In the genomic region with DNA sequence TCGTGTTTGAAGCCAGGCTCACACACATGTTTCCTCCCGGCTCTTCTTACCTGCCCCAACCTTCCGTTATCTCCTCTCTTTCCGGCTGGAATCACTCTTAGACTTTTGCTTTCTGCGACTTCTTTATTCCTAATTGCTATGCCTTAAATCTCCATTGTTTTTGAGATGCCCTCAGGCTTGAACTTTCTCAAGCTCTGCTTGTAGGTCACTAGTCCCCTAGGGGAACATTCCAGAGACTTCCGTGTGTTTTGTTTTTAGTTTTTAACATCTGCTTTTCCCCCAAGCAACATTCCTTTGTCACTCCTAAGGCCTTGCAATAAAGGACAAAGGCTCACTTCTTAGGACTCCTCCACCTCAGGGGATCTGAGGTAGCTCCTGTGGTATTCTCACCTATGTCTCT, we compare ENCODE assay signal across 28 mouse cellular contexts. TPM values are rescaled to one million over a fixed set of nuclear protein-coding genes. Genes with fewer than 3 reads are reported as not detected.
DNase-seq lines count a peak whose midpoint lies in the region; ATAC-seq lines count a peak whose summit lies in the region.
"Had no signal": no experiment of that assay in that cellular context is flagged by ENCODE, and none has a peak within 500 bp of the region (broad histone marks: within the 10 kb centered on the region; RNA-seq: fewer than 3 reads in every experiment).

No protein-coding gene starts in this region.

- WGBS in midbrain, embryonic 11.5 days = 89% methylated on average over 6 of the region's 6 CpGs
- WGBS in midbrain, embryonic 15.5 days = 93% methylated on average over 6 of the region's 6 CpGs
- 91% methylated on average over 6 of the region's 6 CpGs for WGBS in hindbrain, embryonic 16.5 days

- H3K9ac ChIP-seq in midbrain, embryonic 11.5 days (ENCODE audit: low read length) = no peak overlapping the region
- H3K9ac ChIP-seq in midbrain, embryonic 15.5 days = no peak overlapping the region
- H3K9ac ChIP-seq in hindbrain, embryonic 16.5 days (ENCODE audit: low read depth, low read length) = no peak overlapping the region
- H3K9ac ChIP-seq: embryonic facial prominence, embryonic 13.5 days; embryonic facial prominence, embryonic 15.5 days; forebrain, embryonic 12.5 days had no signal

- no peaks in the 10 kb centered on the region for H3K4me1 ChIP-seq in midbrain, embryonic 11.5 days (ENCODE audit: control insufficient read depth, insufficient read depth, low read length)
- H3K4me1 ChIP-seq in midbrain, embryonic 15.5 days = no peaks in the 10 kb centered on the region
- no peaks in the 10 kb centered on the region for H3K4me1 ChIP-seq in hindbrain, embryonic 16.5 days (ENCODE audit: control insufficient read depth, insufficient read depth, low read depth, low read length)
- H3K4me1 ChIP-seq: embryonic facial prominence, embryonic 15.5 days; forebrain, embryonic 10.5 days; forebrain, embryonic 12.5 days had no signal

- ATAC-seq in midbrain, embryonic 11.5 days (ENCODE audit: low FRiP score) = no peak
- no peak for ATAC-seq in midbrain, embryonic 15.5 days (replicated peaks)
- no peak for ATAC-seq in hindbrain, embryonic 16.5 days
- ATAC-seq: forebrain, embryonic 14.5 days; forebrain, embryonic 16.5 days; Patski had no signal

- no peak overlapping the region for H3K4me3 ChIP-seq in midbrain, embryonic 11.5 days (ENCODE audit: low read depth, low read length)
- no peak overlapping the region for H3K4me3 ChIP-seq in midbrain, embryonic 15.5 days
- no peak overlapping the region for H3K4me3 ChIP-seq in hindbrain, embryonic 16.5 days (ENCODE audit: low read length)
- H3K4me3 ChIP-seq: embryonic facial prominence, embryonic 13.5 days; embryonic facial prominence, embryonic 15.5 days; erythroblast, embryonic 14.5 days; forebrain, embryonic 10.5 days; forebrain, embryonic 12.5 days had no signal

- H3K4me2 ChIP-seq in midbrain, embryonic 11.5 days = no peak overlapping the region
- H3K4me2 ChIP-seq in midbrain, embryonic 15.5 days = no peak overlapping the region
- no peak overlapping the region for H3K4me2 ChIP-seq in hindbrain, embryonic 16.5 days (ENCODE audit: low read length)
- H3K4me2 ChIP-seq: embryonic facial prominence, embryonic 13.5 days; embryonic facial prominence, embryonic 15.5 days; forebrain, embryonic 12.5 days had no signal

- H3K36me3 ChIP-seq in midbrain, embryonic 11.5 days (ENCODE audit: control insufficient read depth, insufficient read depth, low read length) = no peaks in the 10 kb centered on the region
- H3K36me3 ChIP-seq in midbrain, embryonic 15.5 days (replicated peaks) = no peaks in the 10 kb centered on the region
- H3K36me3 ChIP-seq in hindbrain, embryonic 16.5 days (ENCODE audit: control insufficient read depth, insufficient read depth, low read length) = no peaks in the 10 kb centered on the region
- H3K36me3 ChIP-seq: embryonic facial prominence, embryonic 13.5 days; embryonic facial prominence, embryonic 15.5 days; forebrain, embryonic 12.5 days; G1E had no signal

- no peaks in the 10 kb centered on the region for H3K27me3 ChIP-seq in midbrain, embryonic 11.5 days (ENCODE audit: control insufficient read depth, insufficient read depth, low read length)
- no peaks in the 10 kb centered on the region for H3K27me3 ChIP-seq in midbrain, embryonic 15.5 days (replicated peaks)
- H3K27me3 ChIP-seq in hindbrain, embryonic 16.5 days (replicated peaks; ENCODE audit: control insufficient read depth, insufficient read depth, low read length) = no peaks in the 10 kb centered on the region
- H3K27me3 ChIP-seq: embryonic facial prominence, embryonic 13.5 days; embryonic facial prominence, embryonic 15.5 days; forebrain, embryonic 12.5 days had no signal

- DNase-seq in midbrain, embryonic 11.5 days (ENCODE audit: low spot score, missing footprints) = peak; percentile 10
- peak; percentile 60 for DNase-seq in R1 (ENCODE audit: low read depth, low spot score)
- DNase-seq in ovary, postnatal 36 days (ENCODE audit: low spot score) = no peak
- DNase-seq: adrenal gland, adult 2 months; adrenal gland, postnatal 10 days; adrenal gland, postnatal 25 days; cerebellum, adult 11 months; cerebellum, adult 18-20 months; cerebellum, adult 8-10 months; cerebellum, adult 9-11 months; cerebellum, postnatal 14 days; cerebellum, postnatal 36 days; embryo, embryonic 11 days had no signal

- no peaks in the 10 kb centered on the region for H3K9me3 ChIP-seq in midbrain, embryonic 11.5 days (ENCODE audit: control insufficient read depth, low read length)
- no peaks in the 10 kb centered on the region for H3K9me3 ChIP-seq in midbrain, embryonic 15.5 days
- no peaks in the 10 kb centered on the region for H3K9me3 ChIP-seq in hindbrain, embryonic 16.5 days (ENCODE audit: control insufficient read depth, low read length)
- H3K9me3 ChIP-seq: embryonic facial prominence, embryonic 13.5 days; embryonic facial prominence, embryonic 15.5 days had no signal

- H3K27ac ChIP-seq in midbrain, embryonic 11.5 days (ENCODE audit: low read depth, low read length) = no peak overlapping the region
- no peak overlapping the region for H3K27ac ChIP-seq in midbrain, embryonic 15.5 days
- no peak overlapping the region for H3K27ac ChIP-seq in hindbrain, embryonic 16.5 days (ENCODE audit: low read depth, low read length)
- H3K27ac ChIP-seq: embryonic facial prominence, embryonic 13.5 days; embryonic facial prominence, embryonic 15.5 days; forebrain, embryonic 10.5 days; forebrain, embryonic 12.5 days had no signal

RNA-seq across cellular contexts. Expression of a gene that starts 13.4 kb away (rescaled TPM):
- not detected in 2 replicates for polyA plus RNA-seq in midbrain, embryonic 11.5 days (2014; fragmentation: Nextera tagmentation; extraction: Ambion mirVana)
- polyA plus RNA-seq in midbrain, embryonic 15.5 days (2015; fragmentation: Nextera tagmentation; extraction: Ambion mirVana) = not detected in 2 replicates
- not detected in 2 replicates for polyA plus RNA-seq in hindbrain, embryonic 16.5 days (2015; fragmentation: Nextera tagmentation; extraction: Ambion mirVana)
- polyA plus RNA-seq: adrenal gland, adult 2 months; brain, embryonic 14.5 days; C2C12; embryonic facial prominence, embryonic 11.5 days; embryonic facial prominence, embryonic 13.5 days; embryonic facial prominence, embryonic 15.5 days; erythroblast, embryonic 14.5 days; forebrain, embryonic 10.5 days; forebrain, embryonic 12.5 days; forebrain, embryonic 14.5 days; forebrain, embryonic 16.5 days; frontal cortex, adult 2 months; G1E; Patski had no signal

RNA-seq across cellular contexts. Expression of a gene that starts 16.6 kb away (rescaled TPM):
- polyA plus RNA-seq in midbrain, embryonic 11.5 days (2014; fragmentation: Nextera tagmentation; extraction: Ambion mirVana) = 20.4 and 24.5 TPM in 2 replicates
- polyA plus RNA-seq in midbrain, embryonic 15.5 days (2015; fragmentation: Nextera tagmentation; extraction: Ambion mirVana) = 9.8 and 11.6 TPM in 2 replicates
- 2.2 and 3.6 TPM in 2 replicates for polyA plus RNA-seq in hindbrain, embryonic 16.5 days (2015; fragmentation: Nextera tagmentation; extraction: Ambion mirVana)
